Mouse (Mus musculus) testis, adult 2 months (tissue): ENCODE results near the gene Cip2a. TPM values are rescaled to one million over a fixed set of nuclear protein-coding genes. Genes with fewer than 3 reads are reported as not detected.
A peak's percentile ranks its signal among the peaks of the same experiment; 100 is the strongest.

Experiments
- H3K27ac ChIP-seq: fragments of 200-500 bp; 2 replicates; pipeline ENCODE4 v1.5.1; 2012; ENCODE audit warnings: low read depth, low read length; ENCODE audit not compliant: control insufficient read depth, insufficient read depth
- H3K27me3 ChIP-seq: fragments of 200-500 bp; 2 replicates; pipeline ENCODE4 v1.6.1; 2012; ENCODE audit warnings: mild to moderate bottlenecking, low read length, moderate library complexity; ENCODE audit not compliant: control insufficient read depth, insufficient read depth
- H3K36me3 ChIP-seq: fragments of 200-500 bp; 2 replicates; pipeline ENCODE4 v1.6.1; 2012; ENCODE audit warnings: mild to moderate bottlenecking, low read length; ENCODE audit not compliant: control insufficient read depth, insufficient read depth
- H3K4me1 ChIP-seq: fragments of 200-500 bp; 2 replicates; pipeline ENCODE4 v1.6.1; 2012; ENCODE audit warnings: low read length; ENCODE audit not compliant: control insufficient read depth, insufficient read depth
- H3K4me3 ChIP-seq: fragments of 200-500 bp; 2 replicates; pipeline ENCODE4 v1.5.1; 2012; ENCODE audit warnings: low read depth, mild to moderate bottlenecking, low read length, moderate library complexity, mixed read lengths; ENCODE audit not compliant: control insufficient read depth
- CTCF ChIP-seq: fragments of 200-500 bp; IDR thresholded peaks from 2 replicates; pipeline ENCODE4 v1.5.1; 2012; ENCODE audit warnings: low read depth, mild to moderate bottlenecking, inconsistent platforms, low read length, moderate library complexity; ENCODE audit not compliant: control insufficient read depth, insufficient read depth, insufficient replicate concordance
- POLR2A ChIP-seq: fragments of 200-500 bp; IDR thresholded peaks from 2 replicates; pipeline ENCODE4 v1.6.1; 2012; ENCODE audit warnings: low read depth, mild to moderate bottlenecking, inconsistent platforms, low read length, moderate library complexity; ENCODE audit not compliant: control insufficient read depth
- polyA plus RNA-seq: library from polyadenylated mRNA; depleted of rRNA; stranded (reverse); fragments of >200 nt; gene quantifications from 2 replicates; pipeline ENCODE4 v1.2.3, GENCODE M21; 2012; rRNA removed

Gene Cip2a
- polyA plus RNA-seq = 9.9 and 11.7 TPM in 2 replicates

GRCm38 (mm10) chr16:48993559-48994342 lies at the start of gene Cip2a, which contains the start of gene Dzip3:
TSS of gene Cip2a (plus strand) at chr16:48994185.
TSS of gene Dzip3 (minus strand) at chr16:48994165.
- H3K27ac ChIP-seq = peak within 1 kb of the TSS; percentile 67
- no peaks in the 10 kb centered on the region for H3K36me3 ChIP-seq
- no peaks in the 10 kb centered on the region for H3K27me3 ChIP-seq
- peak within 1 kb of the TSS; percentile 95 for H3K4me3 ChIP-seq
- H3K4me1 ChIP-seq = no peaks in the 10 kb centered on the region
- TF ChIP-seq POLR2A (peak; percentile 3; the same call in 1 of the 2 replicates), CTCF (no peak)

- Histone ChIP-seq H3K4me3 (no peak overlapping the region), H3K4me1 (no peaks in the 10 kb centered on the region), H3K27ac (no peak overlapping the region), H3K27me3 (no peaks in the 10 kb centered on the region), H3K36me3 (no peaks in the 10 kb centered on the region)
- no peak for TF ChIP-seq POLR2A
- no peak for TF ChIP-seq CTCF
Measured at GRCm38 (mm10) chr16:48972996-48973395, 21.0 kb upstream of the Cip2a start.

- TF ChIP-seq POLR2A = no peak
- no peak for TF ChIP-seq CTCF
- Histone ChIP-seq H3K27me3 (no peaks in the 10 kb centered on the region), H3K36me3 (no peaks in the 10 kb centered on the region), H3K4me3 (no peak overlapping the region), H3K27ac (no peak overlapping the region), H3K4me1 (no peaks in the 10 kb centered on the region)
Measured at GRCm38 (mm10) chr16:48973548-48973947, 20.4 kb upstream of the Cip2a start.

GRCm38 (mm10) chr16:48979965-48980364 lies 14.0 kb upstream of the Cip2a start:
- Histone ChIP-seq H3K27ac (no peak overlapping the region), H3K36me3 (no peaks in the 10 kb centered on the region)
- TF ChIP-seq POLR2A (no peak), CTCF (no peak)

GRCm38 (mm10) chr16:48985034-48985627 lies 8.9 kb upstream of the Cip2a start:
- no peaks in the 10 kb centered on the region for H3K36me3 ChIP-seq
- no peak overlapping the region for H3K4me3 ChIP-seq
- TF ChIP-seq POLR2A (no peak), CTCF (no peak)
- H3K4me1 ChIP-seq = no peaks in the 10 kb centered on the region
- H3K27me3 ChIP-seq = no peaks in the 10 kb centered on the region
- no peak overlapping the region for H3K27ac ChIP-seq

More at GRCm38 (mm10) chr16:48979965-48980364, 14.0 kb upstream of the Cip2a start:
- H3K4me1 ChIP-seq = no peaks in the 10 kb centered on the region
- no peak overlapping the region for H3K4me3 ChIP-seq
- H3K27me3 ChIP-seq = no peaks in the 10 kb centered on the region

- Histone ChIP-seq H3K27me3 (no peaks in the 10 kb centered on the region), H3K4me3 (no peak overlapping the region), H3K4me1 (no peaks in the 10 kb centered on the region), H3K36me3 (no peaks in the 10 kb centered on the region), H3K27ac (no peak overlapping the region)
- TF ChIP-seq POLR2A (no peak), CTCF (no peak)
Measured at GRCm38 (mm10) chr16:48989700-48990099, 4.3 kb upstream of the Cip2a start.

- Histone ChIP-seq H3K4me1 (no peaks in the 10 kb centered on the region), H3K4me3 (peak overlapping the region; percentile 38; the same call in 1 of the 2 replicates), H3K36me3 (no peaks in the 10 kb centered on the region), H3K27me3 (no peaks in the 10 kb centered on the region), H3K27ac (no peak overlapping the region)
- TF ChIP-seq POLR2A (no peak), CTCF (no peak)
Measured at GRCm38 (mm10) chr16:48992437-48993230, 1.4 kb upstream of the Cip2a start.
